Mouse (Mus musculus): ENCODE measurements around the gene Snx6. TPM values are rescaled to one million over a fixed set of nuclear protein-coding genes. Genes with fewer than 3 reads are reported as not detected.
A peak's percentile ranks its signal among the peaks of the same experiment; 100 is the strongest.
"Not testable (repeated sequence)": the region's sequence is repeated elsewhere in the genome, so short reads cannot be mapped to it uniquely, and the experiment has no call there.

Snx6 gene
- total and polyA plus RNA-seq, 3 experiments, result 33.7 to 42.4 TPM; not detected in 1

DNA sequence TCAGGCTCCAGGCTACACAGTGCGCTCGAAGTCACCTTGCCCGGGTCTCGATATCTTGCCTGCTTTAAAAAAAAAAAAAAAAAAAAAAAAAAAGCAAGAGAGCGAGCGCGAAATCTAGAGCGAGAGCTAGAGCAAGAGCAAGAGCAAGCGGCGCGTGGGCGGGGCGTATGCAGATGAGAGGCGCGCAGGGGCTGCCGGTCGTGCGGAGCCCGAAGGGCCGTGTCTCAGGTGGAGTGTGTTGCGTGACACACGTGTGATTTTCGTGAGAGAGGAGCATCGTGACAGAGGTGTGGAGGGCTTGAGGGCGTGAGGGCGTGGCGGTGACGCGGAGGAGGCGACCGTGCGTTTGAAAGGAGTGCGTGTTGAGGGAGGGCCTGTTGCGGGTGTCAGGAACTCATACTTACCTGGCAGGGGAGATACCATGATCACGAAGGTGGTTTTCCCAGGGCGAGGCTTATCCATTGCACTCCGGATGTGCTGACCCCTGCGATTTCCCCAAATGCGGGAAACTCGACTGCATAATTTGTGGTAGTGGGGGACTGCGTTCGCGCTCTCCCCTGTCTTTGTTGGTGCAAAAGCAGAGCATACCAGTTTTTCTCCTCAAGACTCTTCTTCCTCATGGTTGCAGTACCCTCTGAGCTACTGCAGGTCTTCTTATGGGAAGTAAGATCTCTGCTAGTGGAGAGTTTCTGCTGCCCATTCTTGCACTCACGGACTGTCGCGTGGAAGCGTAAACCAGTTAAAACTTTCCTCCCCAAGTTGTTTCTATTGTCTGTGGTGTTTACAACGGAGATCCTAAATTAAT, 81.5 kb downstream of the Snx6 start:
- H3K36me3 ChIP-seq (ENCODE audit: control insufficient read depth in 1 of 2, insufficient read depth in 2 of 2, low read length in 2 of 2); H3K27ac ChIP-seq (ENCODE audit: control insufficient read depth, low read depth, low read length); H3K9me3 ChIP-seq (replicated peaks; ENCODE audit: insufficient read depth, low read length); H3K27me3 ChIP-seq (ENCODE audit: control insufficient read depth in 1 of 2, insufficient read depth in 2 of 2, low read length in 2 of 2); H3K4me3 ChIP-seq (ENCODE audit: control insufficient read depth in 1 of 2, insufficient read depth in 1 of 2, low read depth in 2 of 2, low read length in 2 of 2); H3K4me1 ChIP-seq (ENCODE audit: control insufficient read depth in 1 of 2, insufficient read depth in 2 of 2, low read length in 2 of 2); DNase-seq (ENCODE audit: low read depth, low spot score); H3K79me2 ChIP-seq (ENCODE audit: control insufficient read depth, insufficient read depth, low read length, poor library complexity); H3K9ac ChIP-seq (ENCODE audit: control insufficient read depth, low read depth, low read length, poor library complexity, severe bottlenecking): not testable (repeated sequence)

DNA sequence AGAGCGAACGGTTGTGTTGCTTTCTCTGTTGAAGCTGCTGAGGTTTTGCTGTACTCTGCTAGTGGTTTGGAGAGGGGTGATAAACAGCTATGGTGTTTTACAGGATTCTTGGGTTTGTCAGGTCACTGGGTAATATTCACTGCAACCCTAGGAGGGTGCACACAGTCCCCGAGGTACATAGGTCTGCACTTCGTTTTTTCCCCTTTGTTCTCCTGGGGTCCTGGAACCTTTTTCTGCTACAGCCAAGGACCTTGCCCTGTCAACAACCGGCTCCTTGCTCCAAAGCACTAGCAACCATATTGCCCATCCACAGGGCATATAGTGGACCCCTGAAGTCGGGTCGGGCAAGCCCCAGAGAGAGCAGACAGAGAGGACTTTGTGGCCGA, 85.0 kb downstream of the Snx6 start:
- H3K9me3 ChIP-seq (replicated peaks; ENCODE audit: insufficient read depth, low read length); H3K79me2 ChIP-seq (ENCODE audit: control insufficient read depth, insufficient read depth, low read length, poor library complexity); H3K27ac ChIP-seq (ENCODE audit: control insufficient read depth, low read depth, low read length); H3K27me3 ChIP-seq (ENCODE audit: control insufficient read depth in 1 of 2, insufficient read depth in 2 of 2, low read length in 2 of 2); H3K4me1 ChIP-seq (ENCODE audit: control insufficient read depth in 1 of 2, insufficient read depth in 2 of 2, low read length in 2 of 2); H3K36me3 ChIP-seq (ENCODE audit: control insufficient read depth in 1 of 2, insufficient read depth in 2 of 2, low read length in 2 of 2); H3K4me3 ChIP-seq (ENCODE audit: control insufficient read depth in 1 of 2, insufficient read depth in 1 of 2, low read depth in 2 of 2, low read length in 2 of 2); H3K9ac ChIP-seq (ENCODE audit: control insufficient read depth, low read depth, low read length, poor library complexity, severe bottlenecking); DNase-seq (ENCODE audit: low read depth, low spot score): not testable (repeated sequence)
- 0 out of 4 replicates have a peak, but pooled peaks of 1 of the 2 experiments have one; percentile 40 for TF ChIP-seq POLR2A (IDR thresholded peaks at IDR 0.05; ENCODE audit: control insufficient read depth in 1 of 2, insufficient read depth in 1 of 2, low read depth in 1 of 2, low read length in 2 of 2, poor library complexity in 1 of 2)

DNA sequence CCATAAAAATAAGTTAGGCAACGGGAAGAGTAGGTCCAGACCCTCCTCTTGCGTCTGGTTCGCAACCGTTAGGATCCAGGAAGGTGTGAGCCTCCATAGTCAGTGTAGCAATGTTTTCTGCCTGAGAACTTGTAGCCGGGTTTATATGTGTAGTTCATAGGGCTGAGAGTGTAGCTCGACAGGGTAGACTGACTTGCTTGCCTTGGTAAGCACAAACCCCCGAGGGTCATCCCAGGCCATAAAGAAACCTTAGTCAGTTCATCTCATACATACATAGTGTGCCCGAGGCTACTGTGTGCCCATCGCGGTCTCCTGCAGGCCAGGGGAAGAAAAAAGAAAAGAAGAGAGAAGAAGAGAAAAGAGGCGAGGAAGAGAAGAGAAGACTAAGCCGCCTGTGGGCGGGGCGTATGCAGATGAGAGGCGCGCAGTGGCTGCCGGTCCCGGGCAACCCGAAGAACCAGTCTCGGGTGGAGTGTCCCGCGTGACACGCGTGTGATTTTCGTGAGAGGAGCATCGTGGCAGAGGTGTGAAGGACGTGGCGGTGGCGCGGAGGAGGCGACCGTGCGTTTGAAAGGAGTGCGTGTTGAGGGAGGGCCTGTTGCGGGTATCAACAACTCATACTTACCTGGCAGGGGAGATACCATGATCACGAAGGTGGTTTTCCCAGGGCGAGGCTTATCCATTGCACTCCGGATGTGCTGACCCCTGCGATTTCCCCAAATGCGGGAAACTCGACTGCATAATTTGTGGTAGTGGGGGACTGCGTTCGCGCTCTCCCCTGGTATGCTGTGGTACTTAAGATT, 85.6 kb downstream of the Snx6 start:
- not testable (repeated sequence) for H3K79me2 ChIP-seq (ENCODE audit: control insufficient read depth, insufficient read depth, low read length, poor library complexity); DNase-seq (ENCODE audit: low read depth, low spot score); H3K27me3 ChIP-seq (ENCODE audit: control insufficient read depth in 1 of 2, insufficient read depth in 2 of 2, low read length in 2 of 2); H3K4me1 ChIP-seq (ENCODE audit: control insufficient read depth in 1 of 2, insufficient read depth in 2 of 2, low read length in 2 of 2); H3K4me3 ChIP-seq (ENCODE audit: control insufficient read depth in 1 of 2, insufficient read depth in 1 of 2, low read depth in 2 of 2, low read length in 2 of 2); H3K27ac ChIP-seq (ENCODE audit: control insufficient read depth, low read depth, low read length); H3K9me3 ChIP-seq (replicated peaks; ENCODE audit: insufficient read depth, low read length); H3K9ac ChIP-seq (ENCODE audit: control insufficient read depth, low read depth, low read length, poor library complexity, severe bottlenecking); H3K36me3 ChIP-seq (ENCODE audit: control insufficient read depth in 1 of 2, insufficient read depth in 2 of 2, low read length in 2 of 2)

DNA sequence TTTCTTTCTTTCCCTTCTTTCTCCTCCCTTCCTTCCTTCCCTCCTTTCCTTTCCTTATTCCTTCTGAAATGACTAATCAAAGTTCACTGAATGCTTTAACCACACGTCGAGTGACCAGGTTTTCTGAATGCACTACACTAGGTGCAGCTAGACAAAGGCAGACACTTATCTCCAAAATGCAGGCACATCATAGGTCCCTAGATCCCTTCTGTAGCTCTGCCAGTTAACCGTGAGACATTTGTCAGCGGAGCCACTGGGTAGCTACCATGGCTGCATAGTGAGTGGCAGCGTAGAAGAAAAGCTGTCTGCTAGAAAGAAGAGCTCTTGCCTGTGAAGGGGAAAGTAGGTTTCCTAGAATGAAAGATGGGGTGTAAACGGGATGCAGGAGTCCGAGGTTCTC, 96.1 kb downstream of the Snx6 start:
- peak; percentile 75 for DNase-seq (ENCODE audit: low read depth, low spot score)
- no peak overlapping the region for H3K27ac ChIP-seq (ENCODE audit: control insufficient read depth, low read depth, low read length)
- peak overlapping the region; percentile 11 to 31; a peak in 3 of 4 replicates for H3K4me3 ChIP-seq (ENCODE audit: control insufficient read depth in 1 of 2, insufficient read depth in 1 of 2, low read depth in 2 of 2, low read length in 2 of 2)
- H3K9ac ChIP-seq (ENCODE audit: control insufficient read depth, low read depth, low read length, poor library complexity, severe bottlenecking), result no peak overlapping the region
- no peaks in the 10 kb centered on the region for H3K9me3 ChIP-seq (replicated peaks; ENCODE audit: insufficient read depth, low read length)
- peaks cover 0 to 3% of the 10 kb centered on the region in 2 experiments; a peak in 2 of 4 replicates for H3K36me3 ChIP-seq (ENCODE audit: control insufficient read depth in 1 of 2, insufficient read depth in 2 of 2, low read length in 2 of 2)
- peaks cover 3 to 10% of the 10 kb centered on the region in 2 experiments; a peak in 3 of 4 replicates for H3K4me1 ChIP-seq (ENCODE audit: control insufficient read depth in 1 of 2, insufficient read depth in 2 of 2, low read length in 2 of 2)
- no peaks in the 10 kb centered on the region for H3K27me3 ChIP-seq (ENCODE audit: control insufficient read depth in 1 of 2, insufficient read depth in 2 of 2, low read length in 2 of 2)
- peak; percentile 47; the same call in 1 of the 2 replicates for TF ChIP-seq GATA1 (IDR thresholded peaks at IDR 0.05; ENCODE audit: low read depth, low read length)
- TF ChIP-seq TCF12 (IDR thresholded peaks at IDR 0.05; ENCODE audit: low read depth, low read length), result peak; percentile 47
- TF ChIP-seq EP300 (IDR thresholded peaks at IDR 0.05; ENCODE audit: low read depth in 1 of 2, low read length in 2 of 2), result peak in 1 of 2 experiments; percentile 35; a peak in 2 of 4 replicates
- TF ChIP-seq RCOR1 (IDR thresholded peaks at IDR 0.05; ENCODE audit: low read depth, low read length), result 0 out of 2 replicates have a peak, but pooled peaks have one; percentile 24
- no peak for TF ChIP-seq MAX (IDR thresholded peaks at IDR 0.05; ENCODE audit: low read length)
- no peak for TF ChIP-seq UBTF (IDR thresholded peaks at IDR 0.05; ENCODE audit: borderline replicate concordance, insufficient read depth, low read depth, low read length)
- TF ChIP-seq TAL1 (IDR thresholded peaks at IDR 0.05; ENCODE audit: low read length), result peak; percentile 65
- H3K79me2 ChIP-seq (ENCODE audit: control insufficient read depth, insufficient read depth, low read length, poor library complexity), result peaks cover 5% of the 10 kb centered on the region

Measured in MEL (cell line).